Mouse (Mus musculus) ovary, adult 18-20 months (tissue): ENCODE results near the gene Lasp1.

Experiments
- DNase-seq: peaks from one replicate; pipeline ENCODE4 v3.0.0; 2022; ENCODE audit warnings: low spot score, mixed read lengths

Lasp1 gene

DNA sequence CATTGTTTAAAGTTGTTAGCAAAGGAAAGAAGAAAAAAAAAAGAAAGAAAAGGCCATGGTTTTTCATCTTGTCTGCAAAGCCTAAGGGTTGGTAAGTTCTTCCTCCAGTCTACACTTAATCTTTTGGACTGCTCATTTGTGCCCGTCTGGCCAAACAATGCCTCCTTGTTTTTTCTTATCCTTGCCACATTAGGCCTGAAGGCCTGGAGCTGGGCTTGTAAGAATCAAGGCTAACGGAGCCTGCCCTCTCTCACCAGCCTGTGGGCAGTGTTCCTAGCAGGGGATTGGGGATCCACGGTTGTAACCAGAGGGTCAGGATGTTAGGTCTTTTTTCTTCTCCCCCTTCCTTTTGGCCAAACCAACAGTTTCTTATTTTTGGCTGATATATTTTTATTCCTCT, 12.2 kb downstream of the Lasp1 start:
- no peak for DNase-seq

DNA sequence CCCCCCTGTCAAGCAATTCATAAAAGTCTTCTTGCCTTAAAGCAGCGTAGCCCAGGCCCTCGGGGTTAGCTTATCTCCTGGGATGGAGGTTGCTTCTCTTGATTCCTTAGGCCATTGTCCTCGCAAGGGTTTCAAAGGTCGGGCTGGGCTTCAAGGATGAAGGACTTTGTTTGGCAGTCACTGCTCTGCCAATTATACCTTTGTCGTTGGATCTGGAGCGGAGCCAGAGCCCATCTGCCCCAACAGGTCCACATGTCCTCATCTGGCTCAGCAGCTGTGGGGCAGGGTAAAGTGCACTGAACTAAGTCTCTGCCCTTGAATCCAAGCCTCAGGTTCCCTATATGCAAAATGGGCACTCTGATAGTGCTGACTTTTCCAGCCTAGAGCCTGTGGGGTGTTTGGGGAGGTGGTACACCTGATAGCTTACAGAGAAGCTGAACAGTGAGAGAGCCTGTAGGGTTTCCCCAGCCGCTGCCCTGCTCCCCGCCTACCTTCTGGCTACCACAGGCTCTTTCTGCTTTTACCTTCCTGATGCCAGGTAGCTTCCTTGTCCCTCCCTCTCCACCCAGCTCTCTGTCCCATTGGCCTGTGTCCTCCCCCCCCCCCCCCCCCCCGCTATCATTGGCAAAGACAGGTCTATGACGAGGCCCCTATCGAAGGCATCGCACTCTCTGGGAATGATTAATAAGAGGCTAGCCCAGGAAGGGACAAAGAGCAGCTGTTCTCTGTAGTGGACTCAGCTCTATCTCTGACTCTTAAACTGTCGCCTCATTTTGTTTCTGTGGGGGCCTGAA, 13.0 kb downstream of the Lasp1 start:
- DNase-seq: no peak

DNA sequence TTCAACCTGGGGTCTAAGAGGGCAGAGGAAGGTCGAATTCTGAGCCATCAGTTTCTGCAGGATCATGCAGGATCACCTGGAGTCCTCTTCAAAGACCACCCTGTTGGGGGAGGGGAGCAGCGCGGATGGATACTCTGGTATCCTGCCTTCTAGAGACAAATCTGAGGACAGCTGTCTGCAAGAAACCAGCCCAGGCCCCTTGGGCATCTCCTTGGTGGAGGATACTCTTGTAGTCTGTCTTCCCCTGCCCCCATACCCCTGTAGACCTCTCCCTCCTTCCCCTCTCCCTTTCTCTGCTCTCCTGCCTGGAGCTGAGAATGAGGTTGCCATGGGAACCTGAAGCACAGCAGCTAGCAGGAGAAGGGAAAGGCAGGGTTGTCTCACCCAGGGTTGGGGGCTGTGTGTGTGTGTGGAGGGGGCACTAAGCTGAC, 13.7 kb downstream of the Lasp1 start:
- DNase-seq: no peak

DNA sequence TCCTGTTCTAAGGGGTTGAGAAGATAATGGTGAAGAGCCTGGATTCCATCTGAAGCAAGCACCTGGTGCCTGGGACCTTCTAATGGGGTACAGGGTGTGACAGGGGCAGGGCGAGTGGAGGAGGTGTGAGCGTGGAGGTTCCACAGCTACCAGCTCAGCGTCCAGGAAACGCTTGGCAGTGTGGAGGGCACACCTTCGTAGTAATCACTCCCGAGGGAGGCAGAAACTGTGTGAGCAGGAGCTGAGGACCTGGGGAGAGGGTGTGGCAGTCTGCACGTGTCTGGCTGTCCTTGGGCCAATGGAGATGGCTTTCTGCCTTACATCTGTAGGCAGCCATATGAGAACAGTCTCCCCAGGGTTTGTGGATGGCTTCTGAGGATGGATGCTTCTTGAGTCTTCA, 14.3 kb downstream of the Lasp1 start:
- no peak for DNase-seq

DNA sequence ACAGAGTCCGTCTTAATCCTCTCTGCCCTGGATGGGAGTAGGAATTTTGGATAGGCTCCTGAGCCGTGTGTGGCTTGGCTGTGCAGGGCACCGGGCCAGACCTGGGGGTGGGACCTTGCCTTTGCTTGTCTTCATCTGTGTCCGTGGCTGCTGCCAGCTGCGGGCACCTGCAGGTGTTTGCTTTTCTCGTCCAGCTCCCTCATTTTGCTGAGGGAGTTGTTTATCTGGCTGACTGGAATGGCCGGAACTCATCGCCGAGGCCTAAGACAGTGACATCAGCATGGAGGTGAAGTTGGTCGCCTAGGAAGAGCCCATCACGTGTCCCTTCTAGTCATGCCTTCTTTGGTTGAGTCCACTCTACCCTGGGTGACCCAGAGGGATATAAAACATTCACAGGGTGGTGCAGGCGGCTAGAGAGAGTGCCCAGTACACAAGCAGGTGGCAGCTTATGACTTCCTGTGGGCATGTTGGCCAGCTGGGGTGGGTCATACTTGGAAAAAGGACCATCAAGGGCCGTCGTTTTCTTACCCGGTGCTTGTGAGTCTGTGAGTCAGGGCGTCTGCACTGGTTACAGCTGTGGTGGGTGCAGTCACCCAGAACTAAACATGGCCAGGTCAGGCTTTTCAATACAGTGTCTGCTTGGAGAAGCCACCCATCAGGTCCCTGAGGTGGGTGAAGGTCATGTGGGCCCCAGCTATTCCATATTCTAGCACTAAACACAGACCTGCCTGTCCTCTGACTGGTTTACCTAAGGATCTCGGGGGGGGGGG, 15.1 kb downstream of the Lasp1 start:
- DNase-seq: no peak

DNA sequence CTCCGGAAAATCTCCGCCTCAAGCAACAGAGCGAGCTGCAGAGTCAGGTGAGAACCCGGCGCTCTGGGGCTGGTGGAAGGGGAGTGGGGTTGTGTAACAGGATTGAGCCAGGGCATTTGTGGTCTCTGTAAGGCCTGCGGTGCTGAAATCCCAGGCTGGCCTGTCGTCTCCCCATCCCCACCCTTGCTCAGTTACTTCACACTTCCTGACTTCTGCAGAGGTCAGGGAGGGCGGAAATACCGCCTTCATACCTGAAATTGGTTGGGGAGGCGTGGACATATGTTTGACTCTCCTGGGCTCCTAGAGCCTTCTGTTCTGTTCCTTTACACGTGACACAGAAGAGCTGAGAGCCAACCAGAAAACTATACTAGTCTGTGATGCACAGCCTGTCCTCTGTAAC, 16.9 kb downstream of the Lasp1 start:
- DNase-seq: no peak

DNA sequence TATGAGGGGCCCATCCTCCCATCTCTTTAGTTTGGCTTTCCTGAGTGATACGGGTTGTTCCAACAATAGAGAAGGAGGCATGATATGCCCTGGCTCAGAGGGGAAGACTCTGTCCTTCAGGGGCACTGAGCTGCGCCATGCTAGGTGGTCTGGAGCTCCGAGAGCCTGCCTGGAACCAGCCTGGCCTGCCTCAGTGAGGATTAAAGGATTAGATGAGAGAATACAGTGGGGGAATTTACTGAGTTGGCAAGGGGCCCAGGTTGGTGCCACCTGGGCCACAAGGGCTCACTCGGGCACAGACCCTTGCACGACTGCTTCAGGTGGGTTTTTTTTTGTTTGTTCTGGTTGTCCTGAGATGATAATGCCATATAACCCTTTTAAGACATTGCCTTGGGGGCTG, 17.4 kb downstream of the Lasp1 start:
- no peak for DNase-seq

DNA sequence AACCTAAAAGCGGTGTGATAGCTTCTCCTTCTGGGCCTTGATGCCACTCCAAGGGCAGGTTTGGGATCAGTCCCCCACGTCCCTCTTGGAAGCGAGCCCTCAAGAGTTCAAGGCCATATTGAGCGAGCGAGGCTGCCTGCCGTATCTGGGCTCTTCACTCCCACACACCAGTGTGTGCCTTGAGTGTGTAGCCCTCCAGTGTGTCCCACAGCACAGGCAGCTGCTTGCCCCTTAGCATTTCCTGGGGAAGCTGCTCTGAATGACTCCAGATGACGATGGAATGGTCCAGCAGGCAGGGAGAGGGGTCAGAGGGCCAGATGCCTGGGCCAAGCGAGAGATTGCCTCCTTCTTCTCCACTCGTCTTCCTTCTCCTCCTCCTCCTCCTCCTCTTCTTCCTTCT, 18.1 kb downstream of the Lasp1 start:
- DNase-seq: peak; percentile 70

DNA sequence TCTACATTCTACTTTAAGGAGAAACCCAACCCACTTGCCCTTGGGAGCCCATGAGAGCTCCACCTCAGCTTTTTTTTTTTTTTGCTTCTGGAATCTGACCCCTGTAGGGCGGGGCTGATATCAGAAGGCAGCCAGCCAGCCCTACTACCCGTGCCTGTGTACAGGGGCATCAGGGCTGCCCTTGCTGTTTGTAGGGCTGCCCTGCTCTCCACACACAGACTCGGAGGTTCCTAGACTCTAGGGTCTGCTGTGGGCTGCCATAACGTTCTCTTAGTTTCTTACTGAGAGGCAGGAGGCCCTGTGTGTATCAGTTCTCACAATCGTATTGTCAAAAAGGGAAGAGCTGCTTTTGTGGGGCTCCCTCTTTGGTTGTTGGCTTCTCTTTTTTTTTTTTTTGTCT, 18.6 kb downstream of the Lasp1 start:
- DNase-seq: peak; percentile 66

DNA sequence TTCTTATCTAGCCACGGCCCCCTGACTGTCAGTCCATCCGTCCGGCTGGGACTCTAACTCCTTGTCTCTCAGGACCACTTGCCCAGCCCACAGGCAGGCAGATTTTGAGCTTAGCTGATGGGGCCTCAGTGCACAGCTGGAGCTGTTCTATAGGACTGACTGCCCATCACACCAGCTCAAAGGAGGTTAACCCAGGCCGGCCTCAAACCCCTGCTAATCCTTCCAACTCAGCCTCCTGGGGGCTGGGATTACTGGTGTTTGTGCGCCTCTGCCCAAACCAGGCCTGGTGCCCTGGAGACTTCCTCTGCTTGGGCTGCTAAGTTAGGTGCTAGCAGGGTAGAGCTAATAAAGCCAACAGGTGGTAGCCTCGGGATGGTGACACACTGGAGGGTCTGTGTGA, 19.2 kb downstream of the Lasp1 start:
- DNase-seq: no peak

DNA sequence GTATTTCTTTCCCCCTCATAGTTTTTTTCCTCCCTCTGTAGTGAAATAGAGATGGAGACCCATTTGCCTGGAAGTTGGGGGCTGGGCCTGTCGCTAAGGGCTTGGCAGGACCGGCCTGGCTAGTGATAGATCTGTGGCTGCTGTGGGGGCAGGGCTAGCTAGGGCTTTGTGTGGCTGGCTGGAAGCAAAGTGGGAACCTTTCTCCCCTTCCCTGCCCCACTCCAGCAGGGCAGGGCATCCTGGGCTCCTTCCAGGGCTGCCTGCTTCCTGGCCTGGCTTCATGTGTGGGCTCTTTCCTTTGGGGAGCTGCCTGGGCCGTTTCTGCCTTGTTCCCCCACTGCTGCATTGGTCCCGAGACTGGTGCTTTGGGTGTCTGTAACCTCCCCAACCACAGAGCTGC, 19.8 kb downstream of the Lasp1 start:
- DNase-seq: no peak

DNA sequence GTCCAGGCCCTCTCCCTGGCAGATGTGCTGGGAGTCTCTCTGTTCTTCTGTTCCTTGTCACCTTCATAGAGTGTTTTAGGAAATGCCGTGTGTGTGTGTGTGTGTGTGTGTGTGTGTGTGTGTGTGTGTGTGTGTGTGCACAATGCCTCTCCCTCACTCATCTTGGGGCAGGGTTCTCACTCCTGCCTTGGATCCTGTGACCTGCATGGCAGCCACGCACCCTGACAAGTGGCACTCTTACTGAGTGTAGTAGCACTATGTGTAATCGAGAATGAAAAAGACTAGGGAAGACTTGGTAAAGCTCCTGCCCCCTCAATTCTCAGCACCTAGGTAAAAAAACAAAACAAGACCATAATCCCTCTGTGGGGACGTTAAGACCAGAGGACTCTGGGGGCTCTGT, 20.3 kb downstream of the Lasp1 start:
- DNase-seq: no peak

DNA sequence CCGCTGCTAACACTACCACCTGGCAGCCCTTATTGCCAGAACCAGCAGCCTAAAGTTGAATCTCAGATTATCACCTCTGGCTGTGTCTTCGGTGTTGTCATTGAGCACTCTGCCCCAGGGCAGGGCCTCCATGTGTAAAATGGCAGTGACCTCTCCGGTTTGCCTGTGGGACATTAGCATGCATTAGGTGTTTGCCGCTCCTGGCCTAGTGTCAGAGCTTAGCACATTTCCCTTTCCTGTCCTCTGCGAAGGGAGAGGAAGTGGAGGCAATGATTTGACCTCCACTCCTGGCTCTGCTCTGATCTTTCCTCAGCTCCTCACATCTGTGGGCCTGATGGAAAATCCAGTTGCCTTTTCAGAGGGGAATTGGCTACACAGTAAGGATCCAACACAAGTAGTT, 21.1 kb downstream of the Lasp1 start:
- no peak for DNase-seq

DNA sequence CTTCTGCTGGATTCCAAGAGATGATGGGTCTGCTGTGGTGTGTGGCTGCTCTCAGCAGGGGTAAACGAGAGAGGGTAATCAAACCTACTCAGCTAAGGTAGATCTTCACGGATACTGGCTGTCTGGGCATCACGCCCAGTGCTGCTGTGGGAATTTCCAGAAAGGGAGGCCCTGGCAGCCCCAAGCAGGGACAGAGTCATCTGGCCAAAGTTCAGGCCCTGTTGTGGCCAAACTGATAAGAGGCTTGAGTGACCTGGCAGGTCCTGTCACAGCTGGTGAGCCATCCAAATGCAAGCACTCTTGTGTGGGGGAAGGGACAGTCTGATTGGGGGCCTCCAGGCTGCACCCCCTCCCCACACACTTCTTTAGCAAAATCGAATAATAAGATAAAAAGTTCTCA, 22.0 kb downstream of the Lasp1 start:
- no peak for DNase-seq

DNA sequence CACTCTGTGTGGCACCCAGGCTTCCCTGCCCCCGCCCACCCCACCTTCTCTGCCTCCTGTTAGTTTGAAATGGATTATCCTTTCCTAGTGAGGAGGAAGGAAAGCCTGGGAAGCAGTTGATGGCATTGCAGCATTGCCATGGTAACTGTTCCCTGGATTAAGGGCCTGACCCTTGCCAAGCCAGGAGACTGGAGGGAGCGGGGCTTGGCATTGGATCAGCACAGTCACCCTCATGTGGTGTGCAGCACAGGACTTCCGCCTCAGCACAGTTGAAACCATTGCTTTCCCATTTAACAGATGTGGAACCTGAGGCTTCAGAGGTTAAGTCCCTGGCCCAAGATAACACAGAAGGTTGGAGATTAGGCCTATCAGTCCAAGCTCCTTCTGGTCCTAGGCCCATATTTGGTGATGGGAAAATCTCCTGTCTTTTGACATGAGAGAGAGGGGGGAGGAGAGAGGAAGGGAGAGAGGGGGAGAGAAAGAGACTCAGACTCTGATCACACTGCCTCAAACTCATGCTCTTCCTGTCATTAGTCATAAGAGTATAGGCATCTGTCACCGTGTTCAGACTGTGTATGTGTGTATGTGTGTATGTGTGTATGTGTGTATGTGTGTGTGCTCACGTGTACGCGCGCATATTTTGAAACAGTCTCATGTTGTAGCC, 22.7 kb downstream of the Lasp1 start:
- no peak for DNase-seq

DNA sequence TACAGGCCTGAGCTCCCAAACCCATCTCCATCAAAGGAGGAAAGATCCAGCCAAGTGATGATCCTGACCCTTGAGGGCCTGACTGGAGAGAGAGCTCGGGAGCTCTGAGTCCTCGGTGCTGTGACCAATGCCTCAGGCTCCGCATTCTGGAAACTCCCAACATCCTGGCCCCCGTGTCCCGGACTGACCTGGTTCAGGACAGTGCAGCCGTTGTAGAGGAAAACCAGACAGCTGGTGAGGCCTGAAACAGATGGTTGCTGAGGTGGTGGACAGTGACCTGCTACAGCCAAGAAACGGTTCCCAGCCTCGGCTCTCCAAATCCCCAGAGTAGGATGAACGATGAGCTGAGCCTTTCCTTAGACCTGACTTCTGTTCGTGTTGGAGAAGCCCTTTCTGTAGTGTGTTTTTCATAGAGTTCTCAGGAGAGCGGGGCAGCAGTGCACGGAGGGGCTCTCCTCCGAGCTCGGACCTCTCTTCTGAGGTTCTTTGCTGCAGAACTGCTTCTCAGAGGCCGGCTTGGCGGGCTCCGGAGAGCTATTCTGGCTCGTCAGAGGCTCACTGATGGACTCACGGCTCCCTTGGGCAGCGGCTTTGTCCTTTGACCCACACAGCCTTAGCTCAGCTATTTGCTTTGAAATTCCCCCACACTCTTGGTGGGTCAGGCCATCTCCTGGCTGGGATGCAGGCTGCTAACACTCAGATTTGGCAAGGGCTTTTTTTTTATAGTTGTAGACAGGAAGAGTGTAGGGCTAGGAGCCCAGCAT, 24.2 kb downstream of the Lasp1 start:
- no peak for DNase-seq

DNA sequence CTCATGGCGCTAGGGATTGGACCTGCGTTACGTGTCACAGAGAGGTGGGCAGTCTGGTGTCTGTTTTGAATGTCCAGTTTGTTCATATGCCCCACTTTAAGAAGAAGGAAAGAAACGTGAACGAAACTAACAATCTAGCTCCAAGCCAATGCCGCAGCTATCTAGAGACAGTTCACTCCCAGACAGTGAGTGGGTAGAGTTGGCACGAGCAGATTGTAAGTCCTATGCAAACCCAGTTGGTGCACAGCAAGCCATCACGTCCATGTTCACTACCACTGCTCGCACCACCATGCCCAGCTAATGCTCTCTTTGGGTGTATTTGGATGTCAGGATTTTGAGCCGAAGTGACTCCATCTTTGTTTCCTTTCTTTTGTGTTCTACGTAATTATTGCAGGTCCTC, 25.4 kb downstream of the Lasp1 start:
- DNase-seq: no peak

DNA sequence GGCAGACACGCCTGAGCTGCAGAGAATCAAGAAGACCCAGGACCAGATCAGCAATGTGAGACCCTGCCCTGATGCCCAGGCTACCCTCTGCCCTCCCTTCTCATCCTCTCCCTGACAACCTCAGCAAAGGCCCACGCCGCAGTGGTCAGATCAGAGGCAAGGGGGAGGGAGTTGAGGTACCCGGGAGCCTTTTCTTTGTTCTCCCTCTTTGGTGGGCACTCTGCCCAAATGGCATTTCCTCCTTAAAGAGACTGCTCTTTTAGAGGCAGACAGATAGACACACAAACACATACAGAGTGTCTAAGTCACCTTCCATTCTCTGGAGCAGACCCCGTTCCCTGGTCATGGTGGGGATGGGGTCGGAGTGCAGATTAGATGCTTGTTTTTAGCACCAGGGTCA, 26.1 kb downstream of the Lasp1 start:
- no peak for DNase-seq

DNA sequence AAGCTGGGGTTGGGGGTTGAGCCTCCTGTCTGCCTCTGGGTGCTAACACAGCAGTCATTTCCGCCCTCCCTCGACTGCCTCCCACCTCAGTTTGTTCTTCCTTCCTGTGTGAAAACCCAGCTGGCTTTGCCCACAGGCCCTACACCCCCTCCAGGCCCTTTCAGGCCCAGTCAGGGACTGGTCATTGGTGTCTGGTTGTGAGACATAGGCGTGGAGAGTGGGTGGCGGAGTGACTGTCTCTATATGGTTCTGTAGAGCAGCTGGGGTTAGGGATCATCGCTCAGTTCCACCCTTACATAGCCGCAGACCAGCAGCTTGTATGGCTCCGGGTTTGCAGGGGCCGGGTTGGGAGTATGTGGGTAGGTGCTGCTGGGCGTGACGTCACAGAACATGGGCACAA, 26.5 kb downstream of the Lasp1 start:
- no peak for DNase-seq

DNA sequence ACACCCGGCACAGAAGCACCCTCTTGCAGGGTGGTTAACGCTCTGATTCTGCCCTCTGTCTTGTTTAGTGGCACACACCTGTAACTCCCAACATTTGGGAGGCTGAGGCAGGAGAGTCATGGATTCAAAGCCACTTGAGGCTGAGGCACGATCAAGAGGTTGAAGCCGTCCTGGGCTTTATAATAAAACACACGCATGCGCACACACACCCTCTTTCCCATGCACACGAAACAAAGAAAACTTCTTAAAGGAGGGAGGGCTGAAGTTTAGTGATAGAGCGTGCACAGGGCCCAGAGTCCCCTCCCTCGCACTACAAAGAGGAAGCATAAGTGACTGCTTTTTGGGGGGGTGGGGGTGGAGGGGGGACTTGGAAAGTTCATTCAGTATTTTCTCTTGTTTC, 27.2 kb downstream of the Lasp1 start:
- DNase-seq: no peak

DNA sequence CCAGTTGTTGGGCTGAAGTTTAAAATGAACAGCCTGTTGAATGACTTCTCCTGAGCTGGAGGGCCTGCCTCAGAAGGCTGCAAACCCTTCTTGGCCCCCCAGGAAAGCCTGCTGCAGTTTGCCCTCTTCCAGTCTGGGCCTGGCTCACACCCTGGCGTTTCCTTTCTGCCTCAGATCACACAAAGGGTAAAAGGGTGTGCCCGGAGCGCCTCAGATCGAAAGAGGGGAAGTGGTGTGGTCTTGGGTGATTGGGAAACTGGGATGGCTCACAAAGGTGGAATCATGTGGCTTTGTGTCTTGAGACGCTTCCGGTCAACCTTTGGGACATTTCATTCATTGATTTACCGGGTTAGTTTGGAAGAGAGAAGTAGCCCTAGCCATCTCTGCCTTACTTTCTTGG, 27.6 kb downstream of the Lasp1 start:
- no peak for DNase-seq

DNA sequence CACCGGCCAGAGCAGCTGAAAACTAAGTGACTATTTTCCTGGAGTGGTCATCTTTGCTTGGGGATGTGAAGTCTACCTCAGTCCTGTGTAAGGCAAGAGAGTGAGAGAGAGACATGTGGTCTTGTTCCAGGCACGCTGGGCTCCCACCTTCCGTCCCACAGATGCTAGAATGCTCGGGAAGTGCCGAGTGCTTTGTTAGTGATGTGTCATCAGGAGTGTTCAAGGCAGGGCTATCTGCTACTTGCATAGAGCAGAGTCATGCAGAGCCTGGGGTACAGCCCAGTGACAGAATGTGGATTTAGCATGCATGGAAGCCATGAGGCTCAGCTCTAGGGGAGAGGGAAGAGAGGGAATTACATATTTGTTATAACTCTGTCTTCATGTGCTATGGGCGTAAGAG, 28.9 kb downstream of the Lasp1 start:
- DNase-seq: no peak
